Mouse (Mus musculus) forebrain, embryonic 16.5 days (tissue): ENCODE measurements around the gene Cxcl13. TPM values are rescaled to one million over a fixed set of nuclear protein-coding genes. Genes with fewer than 3 reads are reported as not detected.

ENCODE experiments used
- ATAC-seq: fragments of 200-750 bp; cut with Nextera tagmentation; 2 replicates; pipeline ENCODE4 v1.8.0; 2017; ENCODE audit warnings: mild to moderate bottlenecking, moderate library complexity
- H3K27ac ChIP-seq: fragments of 300-500 bp; sonication (generic); 2 replicates; pipeline ENCODE4 v1.5.1; 2014; ENCODE audit warnings: low read length, control low read depth
- H3K27me3 ChIP-seq: fragments of 300-500 bp; sonication (generic); replicated peaks from 2 replicates; pipeline ENCODE4 v1.6.1; 2014; ENCODE audit warnings: low read length; ENCODE audit not compliant: control insufficient read depth, insufficient read depth
- H3K36me3 ChIP-seq: fragments of 300-500 bp; sonication (generic); 2 replicates; pipeline ENCODE4 v1.6.1; 2014; ENCODE audit not compliant: control insufficient read depth, insufficient read depth
- H3K4me1 ChIP-seq: fragments of 300-500 bp; sonication (generic); replicated peaks from 2 replicates; pipeline ENCODE4 v1.6.1; 2014; ENCODE audit warnings: low read length; ENCODE audit not compliant: control insufficient read depth, insufficient read depth
- H3K4me2 ChIP-seq: fragments of 300-500 bp; sonication (generic); 2 replicates; pipeline ENCODE4 v1.6.1; 2014; ENCODE audit warnings: mild to moderate bottlenecking, low read length, control low read depth
- H3K4me3 ChIP-seq: fragments of 300-500 bp; sonication (generic); replicated peaks from 2 replicates; pipeline ENCODE4 v1.5.1; 2014; ENCODE audit warnings: mild to moderate bottlenecking, low read length, control low read depth
- H3K9ac ChIP-seq: fragments of 300-500 bp; sonication (generic); replicated peaks from 2 replicates; pipeline ENCODE4 v1.6.1; 2014; ENCODE audit warnings: low read depth, low read length, control low read depth
- H3K9me3 ChIP-seq: fragments of 300-500 bp; sonication (generic); 2 replicates; pipeline ENCODE4 v1.6.1; 2016; ENCODE audit warnings: low read length; ENCODE audit not compliant: control insufficient read depth
- WGBS: fragments of 180-500 bp; shearing (Covaris S2); extraction: QIAGEN DNeasy Blood & Tissue Kit; methylation state at CpG from one replicate; pipeline ENCODE4 v1.1.7; 2014; 5-methylcytosine and 5-hydroxymethylcytosine counted together
- polyA plus RNA-seq: library from polyadenylated mRNA; unstranded; fragments of >200 nt; fragmentation: Nextera tagmentation; extraction: Ambion mirVana; gene quantifications from 2 replicates; pipeline ENCODE4 v1.2.1, GENCODE M21; 2015

The Cxcl13 gene
- polyA plus RNA-seq, 1 experiment from 2014 or later: not detected

DNA sequence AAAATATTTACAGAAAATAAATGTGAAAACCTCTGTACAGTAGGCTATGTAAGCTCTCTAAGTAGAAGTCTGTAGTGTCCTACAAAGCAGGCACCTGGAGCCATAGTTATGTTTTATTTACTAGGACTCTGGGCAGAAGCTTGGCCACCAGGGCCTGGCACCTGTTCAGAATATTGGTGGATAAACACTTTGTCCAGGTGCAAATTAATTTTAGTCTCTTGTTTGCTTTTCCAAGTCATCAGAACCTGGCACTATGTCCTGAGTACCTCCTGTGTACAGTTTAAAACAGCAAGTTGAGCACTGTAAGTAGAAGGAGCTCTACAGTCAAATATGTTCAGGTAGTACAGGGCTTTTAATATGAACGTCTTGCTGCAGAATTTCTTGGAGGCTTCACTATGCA lies 52.3 kb downstream of the Cxcl13 start:
- H3K4me2 ChIP-seq: no peak overlapping the region
- H3K4me1 ChIP-seq: no peaks in the 10 kb centered on the region
- no peak overlapping the region for H3K4me3 ChIP-seq
- no peaks in the 10 kb centered on the region for H3K9me3 ChIP-seq
- WGBS: 66% methylated on average over 1 of the region's 1 CpGs
- ATAC-seq: no peak
- no peak overlapping the region for H3K27ac ChIP-seq
- H3K36me3 ChIP-seq: no peaks in the 10 kb centered on the region
- H3K27me3 ChIP-seq: no peaks in the 10 kb centered on the region
- no peak overlapping the region for H3K9ac ChIP-seq

Other genes with a start within 250 kb of the Cxcl13 start
- gene Gm7978, start 220.8 kb upstream of the Cxcl13 start, polyA plus RNA-seq: not detected in 2 replicates
- gene Gm7982, start 214.9 kb upstream of the Cxcl13 start, polyA plus RNA-seq: not detected in 2 replicates
- not detected in 2 replicates for gene E330014E10Rik, start 181.0 kb upstream of the Cxcl13 start, polyA plus RNA-seq
- gene Cnot6l, start 207.2 kb downstream of the Cxcl13 start, polyA plus RNA-seq: 13.9 and 16.7 TPM in 2 replicates